Mouse (Mus musculus): ENCODE data around the gene Cdh4.

GRCm38 (mm10) chr2:179813035-179813827, 371.0 kb downstream of the Cdh4 start:
- TF ChIP-seq GATA1 (IDR thresholded peaks at IDR 0.05; ENCODE audit: borderline replicate concordance, low read length): no peak
- no peak for TF ChIP-seq FLI1 (IDR thresholded peaks at IDR 0.05; ENCODE audit: low read length)
